Mouse (Mus musculus): ENCODE results near the gene Sptbn4. TPM values are rescaled to one million over a fixed set of nuclear protein-coding genes. Genes with fewer than 3 reads are reported as not detected.
"Not testable (repeated sequence)": the region's sequence is repeated elsewhere in the genome, so short reads cannot be mapped to it uniquely, and the experiment has no call there.

The Sptbn4 gene
- 9.1 and 18.6 TPM in 2 replicates for total RNA-seq (2012; rRNA removed)

GRCm38 (mm10) chr7:27447419-27448286 is at the start of gene Sptbn4, which contains the start of gene Blvrb:
Gene Sptbn4 (minus strand): TSS chr7:27447686.
Gene Blvrb (plus strand): TSS chr7:27447978.
- H3K4me3 ChIP-seq (ENCODE audit: insufficient read depth in 1 of 2, low read depth in 1 of 2, low read length in 2 of 2, poor library complexity in 1 of 2, severe bottlenecking in 1 of 2), result peak within 1 kb of the TSS; percentile 86 to 99
- TF ChIP-seq ZNF384 (IDR thresholded peaks at IDR 0.05; ENCODE audit: low read depth, low read length) (no peak), MAFK (IDR thresholded peaks at IDR 0.05; ENCODE audit: insufficient read depth, low read depth, low read length) (no peak), ZC3H11A (IDR thresholded peaks at IDR 0.05; ENCODE audit: borderline replicate concordance, low read depth, low read length) (no peak), HCFC1 (IDR thresholded peaks at IDR 0.05; ENCODE audit: borderline replicate concordance, insufficient read depth, low read length) (no peak), CHD2 (IDR thresholded peaks at IDR 0.05; ENCODE audit: low read depth, low read length) (no peak)
- H3K4me1 ChIP-seq (ENCODE audit: control insufficient read depth in 2 of 2, insufficient read depth in 2 of 2, low read length in 2 of 2, poor library complexity in 1 of 2), result peaks cover 0 to 4% of the 10 kb centered on the region in 2 experiments; a peak in 1 of 4 replicates
- DNase-seq (ENCODE audit: low read depth, low spot score), result peak; percentile 100
- no peaks in the 10 kb centered on the region for H3K36me3 ChIP-seq (ENCODE audit: control insufficient read depth, insufficient read depth, low read length, poor library complexity, severe bottlenecking)
- in situ Hi-C loops (cut with MboI; ENCODE audit: low sequenced_read_pairs in 2 of 2, unreplicated experiment in 2 of 2), result no loop called here
- H3K9ac ChIP-seq (ENCODE audit: insufficient read depth, low read depth, low read length, poor library complexity, severe bottlenecking), result peak within 1 kb of the TSS; percentile 79
- no peaks in the 10 kb centered on the region for H3K9me3 ChIP-seq (ENCODE audit: control insufficient read depth, insufficient read depth, low read depth, low read length)
- H3K27ac ChIP-seq (ENCODE audit: insufficient read depth, low read depth, low read length, poor library complexity, severe bottlenecking), result 0 out of 2 replicates have a peak within 1 kb of the TSS, but pooled peaks have one; percentile 27

- H3K27ac ChIP-seq (ENCODE audit: insufficient read depth, low read depth, low read length, poor library complexity, severe bottlenecking); in situ Hi-C loops (cut with MboI; ENCODE audit: low sequenced_read_pairs in 2 of 2, unreplicated experiment in 2 of 2); H3K9ac ChIP-seq (ENCODE audit: insufficient read depth, low read depth, low read length, poor library complexity, severe bottlenecking); DNase-seq (ENCODE audit: low read depth, low spot score); H3K4me3 ChIP-seq (ENCODE audit: insufficient read depth in 1 of 2, low read depth in 1 of 2, low read length in 2 of 2, poor library complexity in 1 of 2, severe bottlenecking in 1 of 2); H3K36me3 ChIP-seq (ENCODE audit: control insufficient read depth, insufficient read depth, low read length, poor library complexity, severe bottlenecking); H3K9me3 ChIP-seq (ENCODE audit: control insufficient read depth, insufficient read depth, low read depth, low read length): not testable (repeated sequence)
- H3K4me1 ChIP-seq (ENCODE audit: control insufficient read depth in 2 of 2, insufficient read depth in 2 of 2, low read length in 2 of 2, poor library complexity in 1 of 2), result peaks cover 4 to 28% of the 10 kb centered on the region in 2 experiments; a peak in 3 of 4 replicates
Measured at GRCm38 (mm10) chr7:27494659-27495367, 47.3 kb upstream of the Sptbn4 start.

GRCm38 (mm10) chr7:27493450-27493849 is 46.0 kb upstream of the Sptbn4 start:
- in situ Hi-C loops (cut with MboI; ENCODE audit: low sequenced_read_pairs in 2 of 2, unreplicated experiment in 2 of 2), result no loop called here
- Histone ChIP-seq H3K36me3 (ENCODE audit: control insufficient read depth, insufficient read depth, low read length, poor library complexity, severe bottlenecking) (peaks cover 8% of the 10 kb centered on the region), H3K4me1 (ENCODE audit: control insufficient read depth in 2 of 2, insufficient read depth in 2 of 2, low read length in 2 of 2, poor library complexity in 1 of 2) (peaks cover under 1 to 31% of the 10 kb centered on the region in 2 experiments; a peak in 3 of 4 replicates), H3K9ac (ENCODE audit: insufficient read depth, low read depth, low read length, poor library complexity, severe bottlenecking) (no peak overlapping the region), H3K9me3 (ENCODE audit: control insufficient read depth, insufficient read depth, low read depth, low read length) (no peaks in the 10 kb centered on the region), H3K27ac (ENCODE audit: insufficient read depth, low read depth, low read length, poor library complexity, severe bottlenecking) (no peak overlapping the region), H3K4me3 (ENCODE audit: insufficient read depth in 1 of 2, low read depth in 1 of 2, low read length in 2 of 2, poor library complexity in 1 of 2, severe bottlenecking in 1 of 2) (no peak overlapping the region)
- no peak for TF ChIP-seq MAFK (IDR thresholded peaks at IDR 0.05; ENCODE audit: insufficient read depth, low read depth, low read length)
- TF ChIP-seq ZC3H11A (IDR thresholded peaks at IDR 0.05; ENCODE audit: borderline replicate concordance, low read depth, low read length), result no peak
- TF ChIP-seq CHD2 (IDR thresholded peaks at IDR 0.05; ENCODE audit: low read depth, low read length), result no peak
- TF ChIP-seq HCFC1 (IDR thresholded peaks at IDR 0.05; ENCODE audit: borderline replicate concordance, insufficient read depth, low read length), result no peak
- TF ChIP-seq ZNF384 (IDR thresholded peaks at IDR 0.05; ENCODE audit: low read depth, low read length), result no peak
- no peak for DNase-seq (ENCODE audit: low read depth, low spot score)

GRCm38 (mm10) chr7:27493022-27493421 is 45.5 kb upstream of the Sptbn4 start:
- Histone ChIP-seq H3K36me3 (ENCODE audit: control insufficient read depth, insufficient read depth, low read length, poor library complexity, severe bottlenecking) (peaks cover 8% of the 10 kb centered on the region), H3K9ac (ENCODE audit: insufficient read depth, low read depth, low read length, poor library complexity, severe bottlenecking) (no peak overlapping the region), H3K9me3 (ENCODE audit: control insufficient read depth, insufficient read depth, low read depth, low read length) (no peaks in the 10 kb centered on the region), H3K27ac (ENCODE audit: insufficient read depth, low read depth, low read length, poor library complexity, severe bottlenecking) (no peak overlapping the region), H3K4me3 (ENCODE audit: insufficient read depth in 1 of 2, low read depth in 1 of 2, low read length in 2 of 2, poor library complexity in 1 of 2, severe bottlenecking in 1 of 2) (no peak overlapping the region), H3K4me1 (ENCODE audit: control insufficient read depth in 2 of 2, insufficient read depth in 2 of 2, low read length in 2 of 2, poor library complexity in 1 of 2) (peaks cover 0 to 31% of the 10 kb centered on the region in 2 experiments; a peak in 2 of 4 replicates)
- TF ChIP-seq HCFC1 (IDR thresholded peaks at IDR 0.05; ENCODE audit: borderline replicate concordance, insufficient read depth, low read length) (no peak), ZC3H11A (IDR thresholded peaks at IDR 0.05; ENCODE audit: borderline replicate concordance, low read depth, low read length) (no peak), ZNF384 (IDR thresholded peaks at IDR 0.05; ENCODE audit: low read depth, low read length) (no peak), CHD2 (IDR thresholded peaks at IDR 0.05; ENCODE audit: low read depth, low read length) (no peak), MAFK (IDR thresholded peaks at IDR 0.05; ENCODE audit: insufficient read depth, low read depth, low read length) (no peak)
- in situ Hi-C loops (cut with MboI; ENCODE audit: low sequenced_read_pairs in 2 of 2, unreplicated experiment in 2 of 2), result no loop called here
- no peak for DNase-seq (ENCODE audit: low read depth, low spot score)

All from ES-E14 (cell line).